Mouse (Mus musculus) cortical plate, adult 2 months (tissue): ENCODE results near the gene Hoxd13. TPM values are rescaled to one million over a fixed set of nuclear protein-coding genes. Genes with fewer than 3 reads are reported as not detected.
A peak's percentile ranks its signal among the peaks of the same experiment; 100 is the strongest.

Experiments used
- H3K27ac ChIP-seq: fragments of 200-500 bp; 2 replicates; pipeline ENCODE4 v1.5.1; 2012; ENCODE audit warnings: low read length, control low read depth, inconsistent platforms; ENCODE audit not compliant: insufficient read depth
- H3K4me1 ChIP-seq: fragments of 200-500 bp; 2 replicates; pipeline ENCODE4 v1.6.1; 2011; ENCODE audit warnings: low read length; ENCODE audit not compliant: control insufficient read depth, insufficient read depth
- H3K4me3 ChIP-seq: fragments of 200-500 bp; 2 replicates; pipeline ENCODE4 v1.5.1; 2011; ENCODE audit warnings: mild to moderate bottlenecking, low read length, control low read depth; ENCODE audit not compliant: insufficient read depth
- CTCF ChIP-seq: fragments of 200-500 bp; IDR thresholded peaks from 2 replicates; pipeline ENCODE4 v1.5.1; 2011; ENCODE audit warnings: mild to moderate bottlenecking, control low read depth, low read length; ENCODE audit not compliant: insufficient read depth; ENCODE audit errors: extremely low read depth
- POLR2A ChIP-seq: fragments of 200-500 bp; IDR thresholded peaks from 2 replicates; pipeline ENCODE4 v1.6.1; 2011; ENCODE audit warnings: mild to moderate bottlenecking, low read length, control low read depth; ENCODE audit not compliant: insufficient read depth; ENCODE audit errors: extremely low read depth
- polyA plus RNA-seq: library from polyadenylated mRNA; depleted of rRNA; stranded (reverse); fragments of >200 nt; gene quantifications from 2 replicates; pipeline ENCODE4 v1.2.3, GENCODE M21; 2012

Hoxd13 gene
- polyA plus RNA-seq, 1 experiment = not detected

- Histone ChIP-seq H3K4me1 (no peaks in the 10 kb centered on the region), H3K27ac (no peak overlapping the region), H3K4me3 (no peak overlapping the region)
- TF ChIP-seq POLR2A = no peak
- TF ChIP-seq CTCF = peak; percentile 71
These were observed 4.7 kb upstream of the Hoxd13 start for GRCm38 (mm10) chr2:74663291-74663925.

- no peaks in the 10 kb centered on the region for H3K4me1 ChIP-seq
- no peak overlapping the region for H3K4me3 ChIP-seq
- H3K27ac ChIP-seq = no peak overlapping the region
- TF ChIP-seq CTCF = no peak
- TF ChIP-seq POLR2A = no peak
These were observed 1.7 kb upstream of the Hoxd13 start for GRCm38 (mm10) chr2:74666411-74666810.

GRCm38 (mm10) chr2:74667191-74667841, 794 bp upstream of the Hoxd13 start:
- no peaks in the 10 kb centered on the region for H3K4me1 ChIP-seq
- H3K4me3 ChIP-seq = no peak overlapping the region
- H3K27ac ChIP-seq = no peak overlapping the region
- TF ChIP-seq POLR2A (no peak), CTCF (no peak)

GRCm38 (mm10) chr2:74668370-74669229, 490 bp downstream of the Hoxd13 start:
- Histone ChIP-seq H3K4me1 (no peaks in the 10 kb centered on the region), H3K27ac (no peak overlapping the region), H3K4me3 (no peak overlapping the region)
- TF ChIP-seq CTCF (no peak), POLR2A (no peak)

- Histone ChIP-seq H3K27ac (no peak overlapping the region), H3K4me3 (no peak overlapping the region), H3K4me1 (no peaks in the 10 kb centered on the region)
- no peak for TF ChIP-seq CTCF
- TF ChIP-seq POLR2A = no peak
These were observed 1.1 kb downstream of the Hoxd13 start for GRCm38 (mm10) chr2:74669230-74669578.

GRCm38 (mm10) chr2:74669650-74670235, 1.6 kb downstream of the Hoxd13 start:
- no peak for TF ChIP-seq POLR2A
- no peak for TF ChIP-seq CTCF

GRCm38 (mm10) chr2:74670632-74671188, 2.6 kb downstream of the Hoxd13 start:
- H3K27ac ChIP-seq = no peak overlapping the region
- no peaks in the 10 kb centered on the region for H3K4me1 ChIP-seq
- H3K4me3 ChIP-seq = no peak overlapping the region
- TF ChIP-seq POLR2A (no peak), CTCF (no peak)

More at GRCm38 (mm10) chr2:74669650-74670235, 1.6 kb downstream of the Hoxd13 start:
- H3K27ac ChIP-seq = no peak overlapping the region
- H3K4me1 ChIP-seq = no peaks in the 10 kb centered on the region
- no peak overlapping the region for H3K4me3 ChIP-seq

GRCm38 (mm10) chr2:74671847-74672246, 3.7 kb downstream of the Hoxd13 start:
- TF ChIP-seq CTCF = no peak
- TF ChIP-seq POLR2A = no peak
- Histone ChIP-seq H3K4me1 (no peaks in the 10 kb centered on the region), H3K4me3 (no peak overlapping the region), H3K27ac (no peak overlapping the region)

- Histone ChIP-seq H3K4me1 (no peaks in the 10 kb centered on the region), H3K4me3 (no peak overlapping the region; the same call in 1 of the 2 replicates), H3K27ac (no peak overlapping the region)
- peak; percentile 51 for TF ChIP-seq CTCF
- TF ChIP-seq POLR2A = no peak
These were observed 4.6 kb downstream of the Hoxd13 start for GRCm38 (mm10) chr2:74672481-74673362.
